Mouse (Mus musculus): Measurements from ENCODE around the gene Git2. TPM values are rescaled to one million over a fixed set of nuclear protein-coding genes. Genes with fewer than 3 reads are reported as not detected.
A peak's percentile ranks its signal among the peaks of the same experiment; 100 is the strongest.

Gene Git2
- polyA plus RNA-seq, 1 experiment from 2014 or later, result 39.3 TPM

- Histone ChIP-seq H3K27ac (no peak overlapping the region), H3K36me3 (peaks cover 93% of the 10 kb centered on the region), H3K4me1 (replicated peaks) (0 out of 2 replicates have a peak, but pooled peaks cover 5% of the 10 kb centered on the region), H3K27me3 (ENCODE audit: insufficient read depth, poor library complexity, severe bottlenecking) (no peaks in the 10 kb centered on the region), H3K4me3 (no peak overlapping the region), H3K9me3 (peaks cover 8% of the 10 kb centered on the region; the same call in 1 of the 2 replicates)
- 95% methylated on average over 13 of the region's 13 CpGs for WGBS
- no peak for DNase-seq (ENCODE audit: low spot score)
Observed at GRCm38 (mm10) chr5:114722846-114723245, 52.5 kb downstream of the Git2 start.

GRCm38 (mm10) chr5:114721969-114722368, 53.3 kb downstream of the Git2 start:
- Histone ChIP-seq H3K4me1 (replicated peaks) (0 out of 2 replicates have a peak, but pooled peaks cover 5% of the 10 kb centered on the region), H3K4me3 (no peak overlapping the region), H3K27me3 (ENCODE audit: insufficient read depth, poor library complexity, severe bottlenecking) (no peaks in the 10 kb centered on the region), H3K36me3 (peaks cover 93% of the 10 kb centered on the region), H3K27ac (no peak overlapping the region), H3K9me3 (peaks cover 8% of the 10 kb centered on the region; the same call in 1 of the 2 replicates)
- DNase-seq (ENCODE audit: low spot score), result no peak
- WGBS, result 93% methylated on average over 10 of the region's 10 CpGs

GRCm38 (mm10) chr5:114720784-114721183, 54.5 kb downstream of the Git2 start:
- Histone ChIP-seq H3K27ac (no peak overlapping the region), H3K4me1 (replicated peaks) (0 out of 2 replicates have a peak, but pooled peaks cover under 1% of the 10 kb centered on the region), H3K27me3 (ENCODE audit: insufficient read depth, poor library complexity, severe bottlenecking) (no peaks in the 10 kb centered on the region), H3K9me3 (peaks cover 8% of the 10 kb centered on the region; the same call in 1 of the 2 replicates), H3K4me3 (no peak overlapping the region), H3K36me3 (peaks cover 98% of the 10 kb centered on the region)
- WGBS, result 91% methylated on average over 11 of the region's 11 CpGs
- DNase-seq (ENCODE audit: low spot score), result no peak

DNA sequence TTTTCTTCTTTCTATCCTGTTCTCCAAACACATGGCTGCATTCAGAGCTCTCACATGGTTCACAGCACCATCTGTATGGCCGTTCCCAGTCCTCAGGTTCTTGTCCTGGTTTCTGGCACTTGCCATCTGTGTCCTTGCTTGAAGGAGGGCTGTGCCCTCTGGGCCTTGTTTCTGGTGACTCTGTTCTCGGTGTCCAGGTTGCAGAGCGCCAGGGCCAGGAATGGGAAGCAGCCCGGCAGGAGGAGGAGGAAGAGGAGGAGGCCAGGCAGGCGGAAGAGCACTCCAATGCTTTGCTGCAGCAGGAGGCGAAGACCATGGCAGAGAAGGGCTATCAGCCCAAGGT, 55.4 kb downstream of the Git2 start:
- Histone ChIP-seq H3K9me3 (peaks cover 8% of the 10 kb centered on the region; the same call in 1 of the 2 replicates), H3K4me1 (replicated peaks) (no peaks in the 10 kb centered on the region), H3K36me3 (peaks cover 98% of the 10 kb centered on the region), H3K4me3 (no peak overlapping the region), H3K27me3 (ENCODE audit: insufficient read depth, poor library complexity, severe bottlenecking) (no peaks in the 10 kb centered on the region), H3K27ac (no peak overlapping the region)
- WGBS, result 96% methylated on average over 6 of the region's 6 CpGs
- no peak for DNase-seq (ENCODE audit: low spot score)

DNA sequence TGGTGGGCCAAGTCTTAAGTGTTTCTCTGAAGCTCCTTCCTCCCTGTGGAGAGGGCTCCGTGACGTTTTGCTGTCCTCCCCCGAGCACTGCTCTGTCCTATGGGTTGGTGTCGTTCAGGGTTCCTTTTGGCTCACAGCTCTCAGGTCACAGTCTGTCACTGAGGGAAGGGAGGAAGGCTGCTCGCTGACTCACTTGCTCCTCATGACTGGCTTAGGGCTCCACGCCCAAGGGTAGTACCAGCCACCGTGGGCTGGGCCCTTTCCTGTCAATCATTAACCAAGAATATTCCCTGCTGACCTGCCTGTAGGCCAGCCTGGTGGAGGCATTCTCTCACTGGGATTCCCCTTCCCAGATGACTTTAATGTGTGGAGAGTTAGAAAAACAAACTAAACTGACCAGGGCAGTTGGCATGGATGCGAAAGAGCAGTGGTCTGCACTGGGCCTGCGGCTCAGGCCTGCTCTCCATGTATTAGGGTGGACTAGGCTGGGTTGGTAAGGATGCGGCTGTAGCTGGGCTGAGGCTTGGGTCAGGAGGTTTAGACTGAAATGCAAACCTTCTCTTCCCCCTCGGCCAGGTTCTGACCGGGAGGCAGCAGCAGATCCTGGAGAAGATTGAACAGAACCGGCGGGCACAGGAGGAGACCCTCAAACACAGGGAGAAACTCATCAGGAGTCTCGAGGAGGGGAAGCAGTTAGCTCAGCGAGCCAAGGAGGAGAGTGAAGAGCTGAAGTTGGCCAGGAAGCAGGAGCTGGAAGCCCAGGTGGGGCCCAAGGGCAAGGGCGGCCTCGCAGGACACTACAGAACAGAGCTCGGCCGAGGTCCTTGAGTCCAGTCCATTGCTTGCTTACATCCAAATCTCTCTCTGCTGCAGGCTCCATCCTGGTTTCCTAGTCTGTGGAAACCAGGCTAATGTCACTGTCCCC, 56.1 kb downstream of the Git2 start:
- no peak for DNase-seq (ENCODE audit: low spot score)
- H3K4me3 ChIP-seq, result no peak overlapping the region
- 89% methylated on average over 20 of the region's 20 CpGs for WGBS
- peaks cover 6% of the 10 kb centered on the region; the same call in 1 of the 2 replicates for H3K9me3 ChIP-seq
- H3K27ac ChIP-seq, result no peak overlapping the region
- H3K27me3 ChIP-seq (ENCODE audit: insufficient read depth, poor library complexity, severe bottlenecking), result no peaks in the 10 kb centered on the region
- H3K4me1 ChIP-seq (replicated peaks), result no peaks in the 10 kb centered on the region
- H3K36me3 ChIP-seq, result peaks cover 100% of the 10 kb centered on the region

- peaks cover 100% of the 10 kb centered on the region for H3K36me3 ChIP-seq
- H3K4me1 ChIP-seq (replicated peaks), result no peaks in the 10 kb centered on the region
- 87% methylated on average over 13 of the region's 13 CpGs for WGBS
- no peaks in the 10 kb centered on the region for H3K27me3 ChIP-seq (ENCODE audit: insufficient read depth, poor library complexity, severe bottlenecking)
- DNase-seq (ENCODE audit: low spot score), result no peak
- H3K9me3 ChIP-seq, result no peaks in the 10 kb centered on the region
- H3K4me3 ChIP-seq, result no peak overlapping the region
- no peak overlapping the region for H3K27ac ChIP-seq
Observed at GRCm38 (mm10) chr5:114718483-114718882, 56.8 kb downstream of the Git2 start.

DNA sequence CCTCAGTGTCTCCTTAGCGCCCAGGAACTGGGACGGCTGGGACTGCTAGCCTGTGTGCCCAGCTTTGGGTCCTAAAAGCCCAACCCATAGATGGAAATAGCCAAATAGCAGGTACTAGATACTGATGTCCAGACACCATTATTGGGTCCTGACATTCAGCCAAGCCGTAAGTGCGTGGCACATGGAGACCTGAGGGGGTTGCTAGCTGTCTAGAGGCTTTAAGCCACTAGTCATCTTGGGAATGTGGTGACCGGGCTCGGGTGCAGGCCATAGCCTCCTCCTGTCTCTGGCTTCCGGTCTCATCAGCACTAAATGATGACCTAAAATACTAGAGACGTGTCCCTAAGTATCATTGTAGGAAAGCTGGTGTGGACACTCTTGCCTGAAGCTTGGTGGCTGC, 57.4 kb downstream of the Git2 start:
- peaks cover 100% of the 10 kb centered on the region for H3K36me3 ChIP-seq
- no peak overlapping the region for H3K27ac ChIP-seq
- 95% methylated on average over 8 of the region's 8 CpGs for WGBS
- H3K4me1 ChIP-seq (replicated peaks), result no peaks in the 10 kb centered on the region
- no peak for DNase-seq (ENCODE audit: low spot score)
- no peak overlapping the region for H3K4me3 ChIP-seq
- H3K9me3 ChIP-seq, result no peaks in the 10 kb centered on the region
- H3K27me3 ChIP-seq (ENCODE audit: insufficient read depth, poor library complexity, severe bottlenecking), result no peaks in the 10 kb centered on the region

DNA sequence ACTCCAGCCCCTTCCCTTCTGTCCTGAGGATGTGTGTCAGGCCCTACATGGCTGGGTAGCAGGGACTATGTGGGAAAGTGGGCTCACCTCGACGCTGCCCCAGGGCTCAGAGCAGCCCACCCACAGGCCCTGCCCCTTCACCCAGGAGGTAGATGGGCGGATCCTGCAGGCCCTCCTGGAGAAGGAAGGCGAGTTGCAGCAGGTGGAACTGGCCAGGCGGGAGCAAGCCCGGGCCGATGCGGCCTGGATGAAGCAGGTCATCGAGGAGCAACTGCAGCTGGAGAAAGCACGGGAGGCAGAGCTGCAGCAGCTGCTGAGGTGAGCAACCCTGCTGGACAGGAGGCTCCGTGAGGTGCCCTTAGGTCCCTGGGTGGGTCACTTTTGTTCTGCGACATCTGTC, 58.0 kb downstream of the Git2 start:
- H3K9me3 ChIP-seq, result no peaks in the 10 kb centered on the region
- no peak overlapping the region for H3K27ac ChIP-seq
- WGBS, result 91% methylated on average over 12 of the region's 12 CpGs
- no peak overlapping the region for H3K4me3 ChIP-seq
- peaks cover 100% of the 10 kb centered on the region for H3K36me3 ChIP-seq
- DNase-seq (ENCODE audit: low spot score), result no peak
- H3K4me1 ChIP-seq (replicated peaks), result no peaks in the 10 kb centered on the region
- no peaks in the 10 kb centered on the region for H3K27me3 ChIP-seq (ENCODE audit: insufficient read depth, poor library complexity, severe bottlenecking)

GRCm38 (mm10) chr5:114714551-114714950, 60.8 kb downstream of the Git2 start:
- no peaks in the 10 kb centered on the region for H3K9me3 ChIP-seq
- DNase-seq (ENCODE audit: low spot score), result no peak
- H3K4me3 ChIP-seq, result no peak overlapping the region
- H3K36me3 ChIP-seq, result peaks cover 100% of the 10 kb centered on the region
- WGBS, result 92% methylated on average over 18 of the region's 18 CpGs
- H3K27ac ChIP-seq, result no peak overlapping the region
- H3K4me1 ChIP-seq (replicated peaks), result no peaks in the 10 kb centered on the region
- H3K27me3 ChIP-seq (ENCODE audit: insufficient read depth, poor library complexity, severe bottlenecking), result no peaks in the 10 kb centered on the region

GRCm38 (mm10) chr5:114709357-114709756, 66.0 kb downstream of the Git2 start:
- 0 out of 2 replicates have a peak overlapping the region, but pooled peaks have one; percentile 89 for H3K4me3 ChIP-seq
- peaks cover 54% of the 10 kb centered on the region for H3K36me3 ChIP-seq
- H3K27ac ChIP-seq, result no peak overlapping the region
- 94% methylated on average over 21 of the region's 21 CpGs for WGBS
- no peaks in the 10 kb centered on the region for H3K27me3 ChIP-seq (ENCODE audit: insufficient read depth, poor library complexity, severe bottlenecking)
- H3K4me1 ChIP-seq (replicated peaks), result peaks cover 19% of the 10 kb centered on the region
- DNase-seq (ENCODE audit: low spot score), result no peak
- no peaks in the 10 kb centered on the region for H3K9me3 ChIP-seq

DNA sequence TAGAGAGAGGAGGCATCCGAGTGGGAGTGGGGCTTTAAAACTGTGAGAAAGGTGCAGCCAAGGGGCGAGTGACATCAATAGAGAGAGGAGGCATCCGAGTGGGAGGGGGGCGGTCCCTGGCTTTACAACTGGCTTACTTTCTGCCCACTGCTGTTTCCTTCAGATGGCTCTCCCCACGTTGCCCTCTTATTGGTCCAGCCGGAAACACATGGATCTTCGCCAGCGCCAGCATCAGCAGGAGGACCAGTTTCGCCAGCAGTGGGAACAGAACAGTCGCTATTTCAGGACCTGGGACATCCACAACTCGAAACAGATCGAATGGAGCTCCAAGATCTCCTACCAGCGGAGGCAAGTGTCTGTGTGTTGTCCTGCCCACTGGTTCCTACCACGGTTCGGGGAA, 66.8 kb downstream of the Git2 start:
- Histone ChIP-seq H3K4me1 (replicated peaks) (peaks cover 19% of the 10 kb centered on the region), H3K9me3 (no peaks in the 10 kb centered on the region), H3K36me3 (peaks cover 45% of the 10 kb centered on the region), H3K27me3 (ENCODE audit: insufficient read depth, poor library complexity, severe bottlenecking) (no peaks in the 10 kb centered on the region; the same call in 1 of the 2 replicates), H3K4me3 (peak overlapping the region; percentile 89), H3K27ac (no peak overlapping the region)
- DNase-seq (ENCODE audit: low spot score), result no peak
- WGBS, result 56% methylated on average over 15 of the region's 15 CpGs

DNA sequence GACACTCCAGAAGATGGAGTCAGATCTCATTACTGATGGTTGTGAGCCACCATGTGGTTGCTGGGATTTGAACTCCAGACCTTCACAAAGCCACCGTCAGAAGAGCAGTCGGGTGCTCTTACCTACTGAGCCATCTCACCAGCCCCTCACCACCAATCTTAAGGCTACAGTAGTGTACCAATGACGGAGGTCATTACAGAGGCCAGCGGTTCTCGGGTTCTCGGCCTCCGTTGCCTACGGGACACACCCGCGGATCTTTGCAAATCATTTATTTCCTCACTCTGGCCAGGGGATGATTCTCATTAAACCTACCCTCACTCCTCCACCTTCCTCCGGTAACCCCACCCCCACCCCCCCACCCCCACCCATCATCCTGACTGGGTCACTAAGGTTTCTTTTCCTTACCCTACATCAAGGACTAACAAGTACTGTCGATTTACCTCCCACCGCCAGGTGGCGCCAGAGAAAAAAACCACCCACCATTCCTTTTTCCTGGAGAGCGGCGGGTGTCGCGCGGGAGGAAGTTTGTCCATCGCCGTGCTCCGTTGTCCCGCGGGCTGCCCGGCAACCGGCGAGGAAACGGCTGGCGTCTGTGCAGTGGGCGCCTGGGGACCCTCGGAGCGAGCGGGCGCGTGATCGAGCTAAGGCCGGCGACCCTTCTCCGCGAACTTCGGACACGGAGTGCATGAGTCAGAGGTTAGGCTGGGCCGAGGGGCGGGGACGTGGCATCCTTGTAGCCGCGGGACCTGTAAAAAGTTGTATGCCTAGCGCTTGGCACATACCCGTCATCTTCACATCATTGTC, 67.8 kb downstream of the Git2 start, which contains the start of gene Tchp:
Tchp (plus strand) TSS at position 496 of the 804 bp plus-strand sequence.
- DNase-seq (ENCODE audit: low spot score), result peak; percentile 96
- 3% methylated on average over 49 of the region's 49 CpGs for WGBS
- no peaks in the 10 kb centered on the region for H3K9me3 ChIP-seq
- H3K4me3 ChIP-seq, result peak within 1 kb of the TSS; percentile 89
- H3K27me3 ChIP-seq (ENCODE audit: insufficient read depth, poor library complexity, severe bottlenecking), result no peaks in the 10 kb centered on the region; the same call in 1 of the 2 replicates
- H3K36me3 ChIP-seq, result peaks cover 35% of the 10 kb centered on the region
- H3K4me1 ChIP-seq (replicated peaks), result peaks cover 22% of the 10 kb centered on the region
- H3K27ac ChIP-seq, result peak within 1 kb of the TSS; percentile 90
